In the genomic region with DNA sequence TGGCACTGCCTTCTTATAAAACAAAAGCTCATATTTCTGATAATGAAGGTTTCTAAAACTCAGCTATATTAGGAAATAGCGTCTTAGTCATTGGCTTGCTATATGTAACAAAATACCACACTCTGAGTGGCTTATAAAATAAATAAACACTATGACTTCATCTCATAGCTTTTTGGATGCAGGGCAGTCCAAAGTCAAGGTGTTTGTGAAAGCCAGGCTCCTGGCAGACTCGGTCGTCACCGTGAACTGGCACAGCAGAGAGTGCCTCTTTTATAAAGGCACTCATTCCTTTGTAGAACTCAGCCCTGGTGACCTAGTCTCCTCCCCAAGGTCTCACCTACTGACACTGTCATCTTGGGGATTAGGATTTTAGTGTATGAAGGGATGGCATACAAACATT, we compare ENCODE assay signal across 23 mouse cellular contexts.
"Had no signal": no experiment of that assay in that cellular context is flagged by ENCODE, and none has a peak within 500 bp of the region (broad histone marks: within the 10 kb centered on the region; RNA-seq: fewer than 3 reads in every experiment).

No protein-coding gene starts in this region.

- H3K27me3 ChIP-seq: lung, embryonic 15.5 days; megakaryocyte, embryonic 14.5 days; neural tube, embryonic 13.5 days; neural tube, embryonic 15.5 days; stomach, embryonic 15.5 days had no signal

- H3K9me3 ChIP-seq: lung, embryonic 15.5 days; megakaryocyte, embryonic 14.5 days; neural tube, embryonic 13.5 days; neural tube, embryonic 15.5 days; stomach, embryonic 15.5 days had no signal

- DNase-seq: lung, adult 2 months; lung, postnatal 14 days; lung, postnatal 36 days; midbrain, embryonic 14.5 days; retina, postnatal 1 day; right cerebral cortex, adult 18-20 months; right cerebral cortex, postnatal 25 days; right cerebral cortex, postnatal 4 days; spleen, adult 18-20 months; thymus, adult 2 months; thymus, postnatal 25 days; thymus, postnatal 4 days had no signal

- H3K4me3 ChIP-seq: lung, embryonic 15.5 days; megakaryocyte, embryonic 14.5 days; myocyte; neural tube, embryonic 13.5 days; neural tube, embryonic 15.5 days; stomach, embryonic 15.5 days had no signal

- H3K36me3 ChIP-seq: lung, embryonic 15.5 days; neural tube, embryonic 13.5 days; neural tube, embryonic 15.5 days; stomach, embryonic 15.5 days had no signal

- H3K4me2 ChIP-seq: lung, embryonic 15.5 days; midbrain, embryonic 11.5 days; neural tube, embryonic 13.5 days; neural tube, embryonic 15.5 days; stomach, embryonic 15.5 days had no signal

- ATAC-seq: midbrain, embryonic 16.5 days had no signal

- H3K27ac ChIP-seq: liver, embryonic 14.5 days; lung, embryonic 15.5 days; macrophage; neural tube, embryonic 13.5 days; neural tube, embryonic 15.5 days; stomach, embryonic 15.5 days; stomach, postnatal 0 days had no signal

- H3K4me1 ChIP-seq: lung, embryonic 15.5 days; neural tube, embryonic 15.5 days; stomach, embryonic 15.5 days had no signal

- H3K9ac ChIP-seq: liver, embryonic 14.5 days; lung, embryonic 15.5 days; neural tube, embryonic 13.5 days; neural tube, embryonic 15.5 days; stomach, embryonic 15.5 days had no signal
